Mouse (Mus musculus): Measurements from ENCODE around the gene Fmo1.

The Fmo1 gene

DNA sequence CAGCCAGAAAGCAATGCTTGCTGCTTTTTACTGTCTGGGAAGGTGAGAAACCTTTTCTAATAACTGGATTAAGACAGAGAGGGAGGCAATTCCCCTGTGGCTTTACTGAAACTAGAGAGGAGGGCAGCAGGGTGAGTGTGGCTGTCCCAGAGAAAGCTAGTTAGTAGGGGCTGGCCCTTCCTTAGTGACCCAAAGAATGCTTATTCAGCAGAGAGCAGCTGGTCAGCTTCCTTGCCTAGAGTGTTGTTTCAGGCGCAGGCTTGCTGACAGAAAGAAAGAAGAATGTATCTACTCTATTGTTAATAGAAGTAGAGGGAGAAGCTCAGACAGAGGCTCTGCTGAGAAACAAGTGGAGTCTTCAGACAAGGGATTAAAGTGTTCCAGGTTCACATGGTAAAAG lies 4.1 kb downstream of the Fmo1 start:
- DNase-seq (ENCODE audit: low spot score): peak; percentile 56

DNA sequence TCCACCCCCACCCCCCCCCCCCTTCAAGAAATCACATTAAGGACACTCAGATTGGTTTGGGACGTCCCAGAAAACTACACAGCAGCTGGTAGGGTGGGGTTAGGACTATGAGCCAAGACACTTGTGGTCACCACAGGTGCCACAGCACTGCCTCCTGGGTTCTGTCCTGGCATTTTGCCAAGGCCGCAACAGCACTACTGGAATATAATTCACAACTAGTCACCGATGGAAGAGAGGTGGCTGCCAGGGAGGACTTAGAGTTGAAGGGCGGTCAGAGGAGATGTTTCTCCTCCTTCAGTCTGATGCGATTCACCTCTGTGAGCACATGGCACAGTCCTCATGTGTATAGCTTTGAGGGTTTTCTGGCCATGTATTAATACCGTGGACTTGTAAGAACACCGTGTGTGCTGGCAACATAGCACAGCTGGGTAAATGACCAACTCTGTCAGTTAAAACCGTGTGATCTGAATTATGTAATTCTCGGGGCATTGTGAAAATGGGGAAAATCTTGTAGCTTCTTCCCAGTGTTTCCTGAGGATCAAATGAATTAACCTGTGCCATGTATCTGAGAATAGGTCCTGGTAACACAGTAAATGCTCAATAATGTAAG lies 6.3 kb downstream of the Fmo1 start:
- DNase-seq (ENCODE audit: low spot score): no peak

DNA sequence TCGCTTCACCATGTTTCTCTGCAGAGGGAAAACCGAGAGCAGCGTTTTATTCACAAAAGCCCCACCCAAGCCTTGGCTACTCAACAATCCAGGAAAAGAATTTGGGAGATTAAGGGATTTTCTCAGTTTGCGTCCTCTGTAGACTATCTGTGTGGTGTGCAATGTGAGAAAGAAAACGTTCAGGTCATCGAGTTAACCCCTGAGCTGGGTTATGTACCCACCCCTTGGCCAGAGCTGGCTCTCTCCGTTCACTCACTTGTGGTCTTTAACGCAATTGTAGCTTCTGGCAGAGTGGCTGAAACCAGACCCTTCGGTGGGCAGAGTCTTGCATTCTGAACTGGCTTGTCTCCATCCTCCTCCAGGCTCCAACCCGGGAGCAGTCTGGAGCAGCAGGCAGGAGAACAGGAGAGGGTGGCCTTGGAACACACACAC lies 6.8 kb downstream of the Fmo1 start:
- DNase-seq (ENCODE audit: low spot score): peak; percentile 13

DNA sequence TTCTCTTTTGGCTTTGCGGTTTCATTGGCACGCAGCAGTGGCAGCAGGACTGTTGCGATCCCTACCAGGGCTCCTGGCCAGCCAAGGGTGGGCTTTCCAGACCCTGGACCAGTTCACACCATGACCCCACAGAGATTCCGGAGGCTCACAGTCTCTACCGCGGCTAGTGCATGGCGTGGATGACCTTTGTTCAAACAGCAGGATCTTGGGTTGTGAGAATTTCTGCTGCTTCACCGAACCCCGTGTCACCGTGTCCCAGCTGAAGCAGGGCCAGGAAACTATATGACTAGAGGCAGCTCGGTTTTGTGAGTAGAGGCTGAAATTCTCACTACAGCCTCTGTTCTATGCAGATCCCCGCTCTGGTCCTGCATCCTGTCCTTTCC lies 7.7 kb downstream of the Fmo1 start:
- peak; percentile 9 for DNase-seq (ENCODE audit: low spot score)

DNA sequence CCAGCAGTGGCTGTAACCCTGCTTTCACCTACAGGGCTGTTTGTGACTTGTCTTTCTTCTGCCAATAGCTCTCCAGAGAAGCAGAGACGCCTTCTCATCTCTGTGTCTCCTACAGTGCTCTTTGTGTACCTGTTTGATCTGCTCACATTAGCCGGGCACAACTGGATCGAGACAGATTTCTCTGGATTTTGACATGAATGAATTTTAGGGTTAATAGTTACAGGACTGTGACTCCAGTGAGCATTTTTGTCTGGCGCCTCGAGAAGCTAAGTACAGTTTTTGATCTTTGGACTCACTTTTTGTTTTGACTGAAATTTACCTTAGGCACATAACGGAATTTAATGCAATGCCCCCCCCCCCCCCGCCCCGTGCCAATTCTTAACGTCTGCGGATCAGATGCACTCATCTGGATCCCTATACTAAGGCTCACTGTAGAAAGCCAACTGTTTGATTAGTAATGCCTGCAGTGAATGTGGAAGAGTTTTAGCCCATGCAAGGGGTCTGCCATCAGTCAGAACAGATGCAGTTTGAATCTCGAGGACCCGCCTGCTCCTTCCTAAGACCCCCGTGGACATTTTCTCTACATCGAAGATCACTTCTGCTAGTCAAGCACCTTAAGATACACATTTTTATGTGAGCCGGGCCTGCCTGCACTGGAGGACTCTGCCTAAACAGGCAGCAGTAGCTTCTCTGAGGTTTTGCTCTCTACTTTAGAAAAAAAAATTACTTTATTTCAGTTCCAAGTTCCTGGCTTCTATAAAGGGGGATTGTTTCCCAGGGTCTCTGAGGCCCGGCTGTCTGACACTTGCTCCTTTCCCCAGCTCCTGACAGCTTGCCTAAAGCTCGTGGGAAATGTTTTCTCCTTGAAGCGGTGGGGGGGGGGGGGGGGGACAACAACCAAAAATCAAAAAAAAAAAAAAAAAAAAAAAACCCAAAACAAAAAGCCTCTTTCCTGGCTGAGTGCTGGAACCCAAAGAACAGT lies 8.4 kb downstream of the Fmo1 start:
- no peak for DNase-seq (ENCODE audit: low spot score)

DNA sequence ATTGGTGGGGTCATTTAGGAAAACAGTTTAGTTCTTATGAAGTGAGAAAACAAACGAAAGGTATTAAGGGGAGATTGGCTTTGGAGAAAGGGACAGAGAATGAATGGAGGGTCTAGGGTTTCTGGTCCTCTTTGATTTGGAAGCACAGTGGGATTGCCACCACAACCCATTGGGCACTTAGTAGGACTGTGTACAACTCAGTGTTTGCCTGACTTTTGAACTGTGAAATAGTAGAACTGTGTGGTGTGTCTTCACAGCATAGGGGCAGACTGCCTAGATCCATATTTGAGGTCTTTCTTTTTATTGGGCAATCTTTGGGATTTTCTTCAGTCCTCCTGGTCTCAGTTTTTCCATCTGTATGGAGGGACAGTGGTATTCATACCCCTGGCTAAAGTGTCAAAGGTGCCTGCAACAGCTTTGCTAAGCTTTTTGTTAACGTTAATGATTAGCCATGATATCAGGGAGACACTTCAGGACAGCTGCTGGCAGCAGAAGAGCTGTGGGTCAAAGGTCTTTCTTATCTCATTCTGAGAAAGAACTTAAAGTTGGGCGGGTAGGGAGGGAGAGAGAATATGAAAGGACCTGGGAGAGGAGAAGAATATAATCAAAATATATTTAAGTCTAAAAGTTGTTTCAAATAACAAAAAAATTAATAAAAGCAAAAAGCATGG lies 12.5 kb downstream of the Fmo1 start:
- no peak for DNase-seq (ENCODE audit: low spot score)

DNA sequence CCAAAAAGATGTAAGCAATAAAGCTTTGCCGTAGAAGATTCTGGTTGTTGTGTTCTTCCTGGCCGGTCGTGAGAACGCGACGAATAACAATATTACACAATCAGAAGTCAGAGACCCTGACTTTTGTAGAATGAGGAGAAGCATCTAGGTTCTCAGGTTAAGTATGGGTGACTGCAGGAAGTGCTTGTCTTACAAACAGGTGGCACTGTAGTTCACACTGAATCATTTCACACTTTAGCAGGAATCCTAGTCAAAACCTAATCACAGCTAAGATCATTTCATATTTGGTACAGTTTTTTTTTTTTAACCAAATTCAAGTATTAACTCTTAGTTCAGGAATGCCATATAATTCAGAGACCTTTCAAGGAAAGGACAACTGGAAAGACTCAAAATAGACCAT lies 18.9 kb downstream of the Fmo1 start:
- no peak for DNase-seq (ENCODE audit: low spot score)

DNA sequence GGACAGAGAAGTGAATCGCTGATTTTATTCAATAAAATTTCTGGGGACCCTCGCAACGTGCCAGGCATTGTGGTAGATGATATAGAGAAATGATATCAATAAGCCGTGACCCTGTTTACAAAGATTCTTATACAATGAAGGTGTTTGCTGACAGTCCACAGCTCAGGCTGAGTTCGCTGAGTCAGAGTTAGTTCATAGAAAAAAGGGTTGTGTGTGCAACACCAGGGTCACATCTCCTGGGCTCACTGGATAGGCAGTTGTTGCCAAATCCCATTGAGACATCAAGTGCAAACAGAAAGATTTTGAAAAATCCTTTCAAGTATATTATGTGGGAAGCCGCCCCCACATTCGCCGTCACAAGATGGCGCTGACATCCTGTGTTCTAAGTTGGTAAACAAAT lies 26.2 kb downstream of the Fmo1 start:
- no peak for DNase-seq (ENCODE audit: low spot score)

DNA sequence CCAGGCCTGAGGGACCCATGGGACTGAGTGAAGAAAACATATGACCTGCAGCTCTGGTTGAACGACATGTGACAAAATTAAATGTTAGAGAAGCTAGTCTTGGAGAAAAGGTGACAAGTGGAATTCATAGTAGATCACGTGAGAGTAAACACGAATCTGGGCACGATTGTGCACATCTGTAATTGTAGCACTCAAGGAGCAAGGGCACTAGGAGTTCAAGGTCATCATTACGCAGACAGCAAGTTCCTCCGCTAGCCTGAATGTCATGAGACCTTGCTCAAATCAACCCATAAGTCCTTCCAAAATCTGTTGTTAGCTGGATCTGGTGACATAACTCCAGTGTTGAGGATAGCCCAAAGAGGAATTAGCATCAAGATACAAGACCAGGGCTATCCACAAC lies 27.4 kb downstream of the Fmo1 start:
- DNase-seq (ENCODE audit: low spot score): no peak

DNA sequence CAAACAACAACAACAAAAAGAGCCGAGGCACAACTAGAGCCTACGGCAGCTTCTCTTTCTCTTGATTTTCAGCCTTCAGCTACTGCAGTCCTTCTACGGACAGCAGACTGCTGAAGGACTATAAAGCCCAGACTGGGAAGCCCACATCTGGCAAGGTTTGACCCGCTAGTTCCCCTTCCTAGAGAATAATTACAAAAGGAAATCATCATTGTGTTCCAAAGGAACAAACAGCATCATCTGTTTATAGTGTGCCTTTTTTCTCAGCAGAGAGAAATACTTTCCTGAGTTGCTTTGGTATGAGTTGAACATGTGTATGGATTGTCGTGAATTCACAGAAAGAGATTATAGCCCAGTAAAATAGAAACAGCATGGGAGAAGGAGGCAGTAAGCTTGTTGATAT lies 32.1 kb downstream of the Fmo1 start:
- no peak for DNase-seq (ENCODE audit: low spot score)

DNA sequence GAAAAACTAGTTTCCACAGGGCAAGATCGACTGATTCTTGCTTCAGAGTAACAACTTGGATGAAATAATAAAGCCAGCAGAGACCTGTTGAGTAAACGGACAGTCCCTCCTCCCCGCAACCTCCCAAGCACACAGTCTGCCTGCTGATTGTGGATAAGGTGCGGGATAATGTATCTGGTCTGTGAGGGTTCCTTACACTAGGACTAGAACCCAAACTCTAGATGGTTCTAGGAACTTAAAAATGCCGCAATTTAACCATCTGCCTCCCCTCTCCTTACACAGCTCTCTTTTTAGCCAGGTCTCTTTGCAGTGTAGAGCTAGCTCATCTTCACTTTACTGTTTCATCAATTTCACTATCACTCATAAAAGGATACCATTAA lies 33.8 kb downstream of the Fmo1 start:
- DNase-seq (ENCODE audit: low spot score): no peak

DNA sequence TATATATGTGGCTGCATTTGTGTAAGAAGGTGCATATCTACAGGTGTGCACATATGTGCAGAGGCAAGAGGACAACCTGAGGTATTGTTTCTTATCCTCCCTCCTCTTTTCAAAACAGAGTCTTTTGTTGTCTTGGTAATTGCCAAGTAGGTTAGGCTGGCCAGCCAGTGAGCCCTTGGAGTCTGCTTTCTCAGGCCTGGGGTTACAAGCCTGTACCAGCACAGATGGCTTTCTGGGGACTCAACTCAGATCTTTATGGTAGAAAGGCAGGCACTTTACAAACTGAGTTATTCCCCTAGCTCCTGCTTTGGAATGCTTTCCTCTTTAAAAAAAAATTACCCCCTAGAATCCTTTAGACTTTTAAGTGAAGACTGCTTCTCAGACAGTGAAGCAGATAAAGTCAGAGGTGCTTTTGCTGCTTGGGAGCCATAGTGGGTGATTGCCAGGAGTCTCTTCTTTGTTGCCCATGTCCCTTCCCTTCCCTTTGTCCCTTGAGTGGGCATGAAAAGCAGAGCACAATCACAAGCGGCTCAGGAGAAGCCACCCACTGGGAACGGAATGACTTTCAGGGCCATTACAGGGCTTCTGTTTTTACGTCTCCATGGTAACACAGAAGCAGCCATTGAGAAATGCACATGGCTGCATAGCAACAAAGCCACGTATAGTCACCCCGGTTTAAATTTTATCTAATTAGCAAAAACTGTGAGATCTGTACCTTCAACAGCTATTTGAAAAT lies 34.4 kb downstream of the Fmo1 start:
- peak; percentile 86 for DNase-seq (ENCODE audit: low spot score)

DNA sequence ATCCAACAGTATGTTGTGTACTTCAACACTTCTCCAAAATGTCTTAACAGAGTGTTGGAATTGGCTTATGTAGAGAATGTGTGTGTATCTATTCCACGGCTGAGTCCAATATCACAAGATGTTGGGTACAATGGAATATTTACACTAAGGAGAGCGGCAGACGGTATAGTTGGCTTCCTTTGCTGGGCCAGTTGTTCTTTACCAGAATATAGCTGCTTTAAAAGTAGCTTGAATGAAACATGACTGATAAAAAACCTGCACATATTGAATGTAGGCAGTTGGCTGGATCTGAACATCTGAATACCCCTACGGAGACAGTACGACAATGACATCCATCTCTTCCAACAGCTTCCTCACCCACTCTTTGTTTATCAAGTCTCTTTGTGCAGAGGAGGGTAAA lies 47.1 kb downstream of the Fmo1 start:
- DNase-seq (ENCODE audit: low spot score): no peak

DNA sequence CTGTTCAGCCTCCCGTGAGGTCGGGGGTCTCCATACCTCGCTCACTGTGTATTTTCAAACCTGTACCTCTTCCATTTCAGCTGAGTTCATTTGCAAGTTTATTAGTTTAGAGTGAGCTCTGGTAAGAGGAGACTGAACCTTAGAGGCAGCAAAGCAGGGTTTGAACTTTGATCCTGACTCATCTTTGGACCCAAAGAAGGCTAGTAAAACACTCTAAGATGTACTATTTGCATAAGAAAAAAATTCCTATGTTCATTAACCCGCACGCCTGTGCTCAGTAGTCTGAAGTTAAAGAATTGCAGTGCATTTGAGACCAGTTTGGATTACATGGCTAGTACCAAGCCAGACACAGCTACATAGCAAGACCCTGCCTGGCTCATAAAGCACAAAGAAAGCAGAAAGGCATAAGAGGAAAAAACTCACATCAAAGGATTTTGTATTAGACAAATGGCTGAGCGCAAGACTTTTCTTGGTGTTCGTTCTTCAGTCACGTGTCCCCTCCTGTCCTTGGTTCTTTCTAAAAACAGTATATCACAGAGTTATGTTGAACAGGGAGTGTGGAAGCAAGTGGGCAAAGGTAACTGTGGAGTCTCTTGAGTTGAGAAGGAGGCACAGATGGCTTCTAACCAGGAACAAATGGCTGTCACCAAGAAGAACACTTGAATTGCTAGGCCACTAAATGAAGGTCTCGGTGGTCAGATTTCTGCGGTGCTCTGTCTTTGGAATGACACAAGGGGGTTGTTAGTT lies 50.9 kb downstream of the Fmo1 start:
- DNase-seq (ENCODE audit: low spot score): no peak

DNA sequence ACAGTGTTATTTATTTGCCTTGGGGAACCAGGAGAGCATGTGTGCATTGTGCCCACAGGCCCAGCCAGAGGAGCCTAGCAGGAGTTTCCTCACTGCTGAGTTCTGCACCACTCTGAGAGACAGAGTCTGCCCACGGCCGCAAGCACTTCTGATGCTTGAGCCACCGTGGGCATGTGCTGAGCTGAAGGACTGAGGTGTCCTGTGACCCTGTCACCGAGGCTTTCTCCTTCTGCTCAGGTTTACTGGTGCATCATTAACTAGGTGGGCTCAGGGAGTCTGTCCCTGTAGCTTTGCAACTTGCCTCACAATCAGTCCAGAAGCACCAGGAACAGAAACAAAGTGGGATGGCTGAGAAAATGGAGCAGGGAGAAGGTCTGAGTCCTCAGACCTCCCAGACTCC lies 51.5 kb downstream of the Fmo1 start:
- no peak for DNase-seq (ENCODE audit: low spot score)

DNA sequence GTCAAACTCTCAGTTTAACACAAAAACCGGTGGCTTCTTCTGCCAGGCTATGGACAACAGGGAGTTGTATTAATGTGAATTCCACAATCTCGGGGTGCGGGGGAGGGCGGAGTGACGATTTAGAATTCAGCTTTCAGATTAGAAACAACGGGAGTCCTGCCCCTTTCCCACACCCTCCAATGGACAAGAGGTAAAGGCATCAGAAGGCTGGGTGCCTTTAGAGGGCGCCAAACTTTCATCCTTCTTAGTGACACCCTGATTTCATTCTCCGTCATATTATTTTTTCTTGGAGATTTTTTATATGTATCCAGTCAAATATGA lies 52.6 kb downstream of the Fmo1 start, which contains the start of gene Fmo4:
Gene Fmo4 (minus strand): TSS at position 137 of the 321 bp plus-strand sequence.
- DNase-seq (ENCODE audit: low spot score): peak; percentile 49

DNA sequence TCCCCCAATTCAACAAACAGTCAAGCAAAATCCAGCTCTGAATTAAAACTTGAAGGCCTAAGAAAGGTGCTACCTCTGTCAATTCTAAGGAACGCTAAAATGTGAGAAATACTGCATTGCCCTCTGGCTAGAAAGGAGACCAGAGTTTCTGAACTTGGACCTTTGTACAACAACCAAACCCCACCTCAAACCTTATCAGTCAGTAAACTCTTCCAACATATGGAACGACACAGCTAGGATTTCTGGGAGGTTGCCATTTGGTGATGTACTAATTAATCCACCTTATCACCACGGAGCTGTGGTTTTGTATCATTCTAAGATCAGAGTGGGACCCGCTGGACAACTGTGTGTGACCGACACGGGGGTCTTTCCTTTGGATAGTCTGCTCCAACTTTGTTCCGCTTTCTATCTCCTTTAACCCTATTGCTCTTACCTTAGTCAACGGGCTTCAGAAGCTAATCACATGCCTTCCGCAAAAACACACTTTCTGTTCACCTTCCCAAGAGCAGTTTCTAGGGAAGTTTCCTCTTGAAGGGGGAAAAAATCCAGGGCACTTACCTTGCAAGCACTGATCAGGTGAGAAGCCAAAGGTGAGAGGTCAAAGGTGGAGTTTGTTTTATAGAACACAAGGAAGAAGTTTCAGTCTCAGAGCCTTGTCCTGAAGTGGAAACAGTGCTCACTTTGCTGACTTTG lies 53.1 kb downstream of the Fmo1 start:
- no peak for DNase-seq (ENCODE audit: low spot score)

DNA sequence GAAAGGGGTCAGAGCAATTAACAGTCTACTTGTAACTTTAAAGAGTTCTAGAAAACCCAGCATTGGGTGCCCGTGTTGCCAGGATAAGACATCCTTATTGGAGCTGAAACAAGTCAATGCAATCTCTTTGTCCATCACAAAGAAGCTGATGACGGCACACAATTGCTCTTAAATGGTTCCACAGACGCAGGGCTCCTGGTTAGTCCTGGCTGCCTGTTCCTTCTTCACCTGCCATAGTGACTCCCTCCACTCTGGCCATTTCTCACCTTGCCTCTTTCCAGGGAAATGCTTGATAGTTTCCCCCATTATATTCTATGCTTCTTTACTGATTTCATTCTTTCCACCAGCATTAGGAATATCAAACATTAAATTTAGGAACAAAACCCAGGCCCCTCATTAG lies 57.9 kb downstream of the Fmo1 start:
- DNase-seq (ENCODE audit: low spot score): no peak

DNA sequence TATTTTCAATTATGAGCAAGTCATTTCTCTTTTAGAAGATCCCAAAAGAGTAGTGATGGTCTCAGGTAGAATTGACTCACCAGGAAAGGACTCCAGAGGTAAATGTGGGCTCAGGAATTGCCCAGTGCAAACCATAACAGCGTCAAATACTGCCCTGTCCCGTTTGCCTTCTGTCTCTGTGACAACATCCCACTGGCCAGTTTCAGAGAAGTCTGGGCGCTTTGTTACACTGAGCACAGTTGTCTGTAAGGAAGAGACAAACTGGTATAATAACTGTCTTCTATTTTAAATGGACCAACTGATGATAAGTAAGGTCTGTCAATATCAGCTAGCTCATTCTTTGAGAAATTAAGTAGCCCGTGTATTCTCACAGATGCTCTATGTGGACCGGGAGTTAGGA lies 59.0 kb downstream of the Fmo1 start:
- DNase-seq (ENCODE audit: low spot score): no peak

DNA sequence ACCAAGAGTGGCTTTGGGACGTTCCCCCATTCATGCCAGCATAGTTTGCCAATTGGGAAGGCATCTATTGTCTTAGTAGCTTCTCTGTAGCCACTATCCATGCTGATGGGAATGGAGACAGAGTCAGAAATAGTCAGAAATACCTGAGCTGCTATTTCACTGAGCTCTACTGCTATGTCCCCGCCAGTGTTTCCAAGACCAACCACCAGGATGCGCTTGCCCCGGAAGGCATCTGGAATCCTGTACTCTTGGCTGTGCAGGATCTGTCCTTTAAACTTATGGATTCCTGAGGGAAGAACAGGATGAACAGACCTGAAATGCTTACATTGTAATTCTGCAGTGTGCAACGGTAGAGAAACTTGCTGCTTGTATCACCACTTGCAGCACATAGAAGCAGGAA lies 61.4 kb downstream of the Fmo1 start:
- DNase-seq (ENCODE audit: low spot score): peak; percentile 19

DNA sequence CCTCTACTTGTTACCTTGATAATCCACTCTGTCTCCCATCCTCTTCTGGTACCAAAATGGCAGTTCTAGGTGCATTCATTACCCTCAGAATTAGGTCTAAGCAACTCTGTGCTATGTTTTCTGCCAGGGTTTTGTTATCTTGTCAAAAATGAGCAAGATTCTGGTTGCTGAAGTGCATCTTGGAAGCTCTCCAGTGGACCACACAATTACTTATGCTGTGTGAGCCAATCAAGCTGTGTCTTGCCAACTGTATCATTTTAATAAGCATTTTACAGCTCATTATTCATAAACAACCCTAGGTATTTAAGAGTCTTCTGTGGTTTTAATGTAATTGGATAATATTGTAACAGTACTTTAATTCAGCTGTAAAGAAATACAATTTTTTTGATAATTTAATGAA lies 70.0 kb downstream of the Fmo1 start:
- DNase-seq (ENCODE audit: low spot score): no peak
